In the genomic region with DNA sequence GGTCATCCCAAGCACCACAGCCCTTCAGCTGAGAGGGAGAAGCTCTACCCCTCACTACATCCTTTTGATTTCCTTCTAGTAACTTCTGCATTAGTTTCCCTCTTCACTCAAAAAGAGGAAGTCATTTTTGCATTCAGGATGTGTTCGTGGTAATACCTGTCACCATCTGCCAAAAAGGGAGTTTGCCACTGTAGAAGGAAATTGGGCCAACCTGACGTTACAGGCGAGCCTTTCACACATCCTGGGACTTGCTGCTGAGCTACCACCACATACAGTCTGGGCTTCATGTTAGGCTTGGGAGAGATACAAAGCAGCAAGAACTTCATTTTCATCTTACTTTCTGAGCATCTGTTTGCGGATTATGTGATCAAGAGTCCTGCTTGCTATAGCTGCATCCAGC, we compare ENCODE assay signal across 16 mouse cellular contexts. TPM values are rescaled to one million over a fixed set of nuclear protein-coding genes. Genes with fewer than 3 reads are reported as not detected.
A peak's percentile ranks its signal among the peaks of the same experiment; 100 is the strongest.
DNase-seq lines count a peak whose midpoint lies in the region; ATAC-seq and TF ChIP-seq lines count a peak whose summit lies in the region.
"Had no signal": no experiment of that assay in that cellular context is flagged by ENCODE, and none has a peak within 500 bp of the region (broad histone marks: within the 10 kb centered on the region; RNA-seq: fewer than 3 reads in every experiment).

No protein-coding gene starts in this region.

- H3K4me2 ChIP-seq in liver, postnatal 0 days (ENCODE audit: low read depth, low read length): no peak overlapping the region
- no peak overlapping the region for H3K4me2 ChIP-seq in midbrain, embryonic 15.5 days
- H3K4me2 ChIP-seq in forebrain, embryonic 15.5 days (replicated peaks): no peak overlapping the region
- H3K4me2 ChIP-seq: hindbrain, embryonic 15.5 days; liver, embryonic 11.5 days; stomach, embryonic 15.5 days had no signal

- peaks cover 3% of the 10 kb centered on the region; the same call in 1 of the 2 replicates for H3K36me3 ChIP-seq in liver, postnatal 0 days (replicated peaks; ENCODE audit: insufficient read depth, low read length)
- H3K36me3 ChIP-seq in MEL (ENCODE audit: control insufficient read depth in 1 of 2, insufficient read depth in 2 of 2, low read length in 2 of 2): peaks cover 0 to 41% of the 10 kb centered on the region in 2 experiments; a peak in 3 of 4 replicates
- no peaks in the 10 kb centered on the region; the same call in 1 of the 2 replicates for H3K36me3 ChIP-seq in midbrain, embryonic 15.5 days (replicated peaks)
- peaks cover 9% of the 10 kb centered on the region; the same call in 1 of the 2 replicates for H3K36me3 ChIP-seq in forebrain, embryonic 15.5 days

- H3K9ac ChIP-seq in liver, postnatal 0 days (replicated peaks): no peak overlapping the region
- no peak overlapping the region for H3K9ac ChIP-seq in MEL (ENCODE audit: control insufficient read depth, low read depth, low read length, poor library complexity, severe bottlenecking)
- H3K9ac ChIP-seq in midbrain, embryonic 15.5 days: no peak overlapping the region
- H3K9ac ChIP-seq in forebrain, embryonic 15.5 days (replicated peaks): no peak overlapping the region
- H3K9ac ChIP-seq: hindbrain, embryonic 15.5 days; stomach, embryonic 15.5 days had no signal

- no peak for TF ChIP-seq EP300 in liver, postnatal 0 days (IDR thresholded peaks at IDR 0.05; ENCODE audit: low read depth)
- TF ChIP-seq EP300 in MEL (IDR thresholded peaks at IDR 0.05; ENCODE audit: low read depth in 1 of 2, low read length in 2 of 2): peak; percentile 29 to 77; a peak in 3 of 4 replicates

- no peak overlapping the region for H3K4me3 ChIP-seq in liver, postnatal 0 days (ENCODE audit: low read depth, low read length)
- H3K4me3 ChIP-seq in MEL (ENCODE audit: control insufficient read depth in 1 of 2, insufficient read depth in 1 of 2, low read depth in 2 of 2, low read length in 2 of 2): no peak overlapping the region
- H3K4me3 ChIP-seq in midbrain, embryonic 15.5 days: no peak overlapping the region
- H3K4me3 ChIP-seq in forebrain, embryonic 15.5 days: no peak overlapping the region
- H3K4me3 ChIP-seq: heart, adult 2 months; hindbrain, embryonic 15.5 days; stomach, embryonic 15.5 days had no signal

- H3K4me1 ChIP-seq in liver, postnatal 0 days (ENCODE audit: insufficient read depth): peaks cover 17% of the 10 kb centered on the region
- H3K4me1 ChIP-seq in MEL (ENCODE audit: control insufficient read depth in 1 of 2, insufficient read depth in 2 of 2, low read length in 2 of 2): peaks cover 15 to 25% of the 10 kb centered on the region in 2 experiments
- peaks cover 41% of the 10 kb centered on the region for H3K4me1 ChIP-seq in midbrain, embryonic 15.5 days
- H3K4me1 ChIP-seq in forebrain, embryonic 15.5 days: peaks cover 37% of the 10 kb centered on the region

- TF ChIP-seq RAD21 in MEL (IDR thresholded peaks at IDR 0.05; ENCODE audit: low read depth, low read length): no peak

- no peak for TF ChIP-seq POLR2A in MEL (IDR thresholded peaks at IDR 0.05; ENCODE audit: control insufficient read depth in 1 of 2, insufficient read depth in 1 of 2, low read depth in 1 of 2, low read length in 2 of 2, poor library complexity in 1 of 2)

- no peak for ATAC-seq in liver, postnatal 0 days
- peak; percentile 83 for ATAC-seq in inflammation-experienced regulatory T-cells, adult 6 months
- no peak for ATAC-seq in midbrain, embryonic 15.5 days (replicated peaks)
- no peak for ATAC-seq in forebrain, embryonic 15.5 days (replicated peaks)
- ATAC-seq: forebrain, embryonic 14.5 days had no signal

- 49% methylated on average over 4 of the region's 4 CpGs for WGBS in liver, postnatal 0 days (ENCODE audit: insufficient replicate concordance)
- 87% methylated on average over 4 of the region's 4 CpGs for WGBS in midbrain, embryonic 15.5 days
- WGBS in forebrain, embryonic 15.5 days: 88% methylated on average over 4 of the region's 4 CpGs

- peak; percentile 17 for DNase-seq in liver, postnatal 0 days
- DNase-seq in liver (no peak), A20 (ENCODE audit: low read depth, low spot score) (peak; percentile 68), MEL (ENCODE audit: low read depth, low spot score) (peak; percentile 83)
- DNase-seq in urinary bladder, postnatal 4 days (ENCODE audit: low spot score in 2 of 2): no peak
- DNase-seq: cerebellum, adult 8-10 months; heart, adult 2 months; kidney, adult 11 months; kidney, postnatal 36 days had no signal

- H3K27ac ChIP-seq in liver, postnatal 0 days (ENCODE audit: low read depth): no peak overlapping the region
- no peak overlapping the region for H3K27ac ChIP-seq in MEL (ENCODE audit: control insufficient read depth, low read depth, low read length)
- H3K27ac ChIP-seq in midbrain, embryonic 15.5 days: no peak overlapping the region
- H3K27ac ChIP-seq in forebrain, embryonic 15.5 days (replicated peaks): no peak overlapping the region
- H3K27ac ChIP-seq: heart, adult 2 months; hindbrain, embryonic 15.5 days; stomach, embryonic 15.5 days had no signal

- peaks cover 21% of the 10 kb centered on the region for H3K79me2 ChIP-seq in MEL (ENCODE audit: control insufficient read depth, insufficient read depth, low read length, poor library complexity)

- no peaks in the 10 kb centered on the region for H3K27me3 ChIP-seq in liver, postnatal 0 days (ENCODE audit: insufficient read depth, low read length)
- H3K27me3 ChIP-seq in MEL (ENCODE audit: control insufficient read depth in 1 of 2, insufficient read depth in 2 of 2, low read length in 2 of 2): no peaks in the 10 kb centered on the region
- H3K27me3 ChIP-seq in midbrain, embryonic 15.5 days (replicated peaks): no peaks in the 10 kb centered on the region
- no peaks in the 10 kb centered on the region for H3K27me3 ChIP-seq in forebrain, embryonic 15.5 days
- H3K27me3 ChIP-seq: hindbrain, embryonic 15.5 days; stomach, embryonic 15.5 days had no signal

- TF ChIP-seq CTCF in liver, postnatal 0 days (IDR thresholded peaks at IDR 0.05; ENCODE audit: low read depth): no peak
- no peak for TF ChIP-seq CTCF in MEL (IDR thresholded peaks at IDR 0.05 in 2 of 3, conservative IDR thresholded peaks at IDR 0.05 in 1 of 3; ENCODE audit: control insufficient read depth in 1 of 3, insufficient read depth in 1 of 3, low read depth in 2 of 3, low read length in 3 of 3, poor library complexity in 1 of 3, severe bottlenecking in 1 of 3)

- H3K9me3 ChIP-seq in liver, postnatal 0 days (ENCODE audit: low read length): no peaks in the 10 kb centered on the region
- no peaks in the 10 kb centered on the region for H3K9me3 ChIP-seq in MEL (replicated peaks; ENCODE audit: insufficient read depth, low read length)
- no peaks in the 10 kb centered on the region for H3K9me3 ChIP-seq in midbrain, embryonic 15.5 days
- no peaks in the 10 kb centered on the region for H3K9me3 ChIP-seq in forebrain, embryonic 15.5 days
- H3K9me3 ChIP-seq: hindbrain, embryonic 15.5 days; stomach, embryonic 15.5 days had no signal

TF ChIP-seq in MEL, 35 proteins besides CTCF, POLR2A, EP300 and RAD21 (continues in another document):
- TF ChIP-seq ETS1 (IDR thresholded peaks at IDR 0.05; ENCODE audit: low read depth, low read length): peak; percentile 43; the same call in 1 of the 2 replicates
- TF ChIP-seq ZKSCAN1 (IDR thresholded peaks at IDR 0.05; ENCODE audit: low read depth, low read length): no peak
- peak; percentile 50 for TF ChIP-seq RCOR1 (IDR thresholded peaks at IDR 0.05; ENCODE audit: low read depth, low read length)
- TF ChIP-seq ZC3H11A (IDR thresholded peaks at IDR 0.05; ENCODE audit: low read depth, low read length): no peak

RNA-seq across cellular contexts. Expression of a gene that starts 6.2 kb away (rescaled TPM):
- polyA plus RNA-seq in liver, postnatal 0 days (2015; fragmentation: Nextera tagmentation; extraction: Ambion mirVana): 7.2 and 7.3 TPM in 2 replicates
- total RNA-seq in MEL (2012; rRNA removed): 36.1 and 37.3 TPM in 2 replicates
- 10 to 100 TPM in 1 of 2 experiments, not detected in 1; 36.4 TPM for polyA plus RNA-seq in MEL (2012; ENCODE audit: insufficient read depth in 1 of 2, insufficient read length in 2 of 2, low read depth in 1 of 2, low replicate concordance in 2 of 2, missing spikeins in 1 of 2)
- 10 to 100 TPM in 2 of 3 experiments, 1 to 10 TPM in 1; 8.3 to 12.6 (median 12.3) TPM for polyA plus RNA-seq in inflammation-experienced regulatory T-cells, adult 6 months (2017; shearing (Covaris generic))
- polyA plus RNA-seq in midbrain, embryonic 15.5 days (2015; fragmentation: Nextera tagmentation; extraction: Ambion mirVana): 89.6 and 92.2 TPM in 2 replicates
- polyA plus RNA-seq in forebrain, embryonic 15.5 days (2015; fragmentation: Nextera tagmentation; extraction: Ambion mirVana): 79.1 and 84.1 TPM in 2 replicates

RNA-seq across cellular contexts. Expression of a gene that starts 6.3 kb away (rescaled TPM):
- 13.2 and 13.9 TPM in 2 replicates for polyA plus RNA-seq in liver, postnatal 0 days (2015; fragmentation: Nextera tagmentation; extraction: Ambion mirVana)
- 28.7 and 32.4 TPM in 2 replicates for total RNA-seq in MEL (2012; rRNA removed)
- polyA plus RNA-seq in MEL (2012; ENCODE audit: insufficient read depth in 1 of 2, insufficient read length in 2 of 2, low read depth in 1 of 2, low replicate concordance in 2 of 2, missing spikeins in 1 of 2): 10 to 100 TPM in 1 of 2 experiments, not detected in 1; 36.5 TPM
- polyA plus RNA-seq in inflammation-experienced regulatory T-cells, adult 6 months (2017; shearing (Covaris generic)): 10 to 100 TPM; 25.1 to 38.5 (median 26.4) TPM
- 15.1 and 16.5 TPM in 2 replicates for polyA plus RNA-seq in midbrain, embryonic 15.5 days (2015; fragmentation: Nextera tagmentation; extraction: Ambion mirVana)
- polyA plus RNA-seq in forebrain, embryonic 15.5 days (2015; fragmentation: Nextera tagmentation; extraction: Ambion mirVana): 23.7 and 24.6 TPM in 2 replicates

RNA-seq across cellular contexts. Expression of a gene that starts 24.2 kb away (rescaled TPM):
- polyA plus RNA-seq in liver, postnatal 0 days (2015; fragmentation: Nextera tagmentation; extraction: Ambion mirVana): 34.4 and 35.6 TPM in 2 replicates
- total RNA-seq in MEL (2012; rRNA removed): 105 and 115 TPM in 2 replicates
- polyA plus RNA-seq in MEL (2012; ENCODE audit: insufficient read depth in 1 of 2, insufficient read length in 2 of 2, low read depth in 1 of 2, low replicate concordance in 2 of 2, missing spikeins in 1 of 2): 100 to 1,000 TPM in 1 of 2 experiments, not detected in 1; 130 TPM
- polyA plus RNA-seq in inflammation-experienced regulatory T-cells, adult 6 months (2017; shearing (Covaris generic)): 10 to 100 TPM; 71.3 to 87.6 (median 72.9) TPM
- polyA plus RNA-seq in midbrain, embryonic 15.5 days (2015; fragmentation: Nextera tagmentation; extraction: Ambion mirVana): 122 TPM in 2 replicates
- polyA plus RNA-seq in forebrain, embryonic 15.5 days (2015; fragmentation: Nextera tagmentation; extraction: Ambion mirVana): 142 and 149 TPM in 2 replicates

RNA-seq across cellular contexts. Expression of a gene that starts 24.3 kb away (rescaled TPM):
- polyA plus RNA-seq in liver, postnatal 0 days (2015; fragmentation: Nextera tagmentation; extraction: Ambion mirVana): 16.5 and 19.3 TPM in 2 replicates
- 16.7 and 17.6 TPM in 2 replicates for total RNA-seq in MEL (2012; rRNA removed)
- 10 to 100 TPM in 1 of 2 experiments, not detected in 1; 22.7 TPM for polyA plus RNA-seq in MEL (2012; ENCODE audit: insufficient read depth in 1 of 2, insufficient read length in 2 of 2, low read depth in 1 of 2, low replicate concordance in 2 of 2, missing spikeins in 1 of 2)
- 10 to 100 TPM; 21.8 to 42.0 (median 30.5) TPM for polyA plus RNA-seq in inflammation-experienced regulatory T-cells, adult 6 months (2017; shearing (Covaris generic))
- polyA plus RNA-seq in midbrain, embryonic 15.5 days (2015; fragmentation: Nextera tagmentation; extraction: Ambion mirVana): 35.8 and 36.4 TPM in 2 replicates
- 43.7 and 50.5 TPM in 2 replicates for polyA plus RNA-seq in forebrain, embryonic 15.5 days (2015; fragmentation: Nextera tagmentation; extraction: Ambion mirVana)

Comparison
In these comparisons a context has a peak if more than half of its experiments do, and no peak if none do; other contexts are left out.
1. DNase-seq: peak in liver, postnatal 0 days (single experiment), A20 (single experiment) and MEL (single experiment); none in liver (single experiment) and urinary bladder, postnatal 4 days (0 of 2).